Mouse (Mus musculus) spleen, adult 10 weeks (tissue): Measurements from ENCODE around the gene Olfr211. TPM values are rescaled to one million over a fixed set of nuclear protein-coding genes. Genes with fewer than 3 reads are reported as not detected.

Experiments
- polyA plus RNA-seq: library from polyadenylated mRNA; stranded (reverse); fragments of 350-450 nt; fragmentation: Illumina TruSeq; extraction: RNeasy Lipid Tissue Mini Kit (QIAGEN cat#74804); gene quantifications from one replicate; pipeline ENCODE4 v1.2.3, GENCODE M21; 2015; ENCODE audit warnings: low replicate concordance; ENCODE audit not compliant: insufficient read depth

Olfr211 gene
- polyA plus RNA-seq, result not detected

GRCm38 (mm10) chr6:116488791-116489190 lies at the start of gene Olfr211:
Olfr211 (plus strand) TSS chr6:116489091.

GRCm38 (mm10) chr6:116460544-116461283 lies 28.2 kb upstream of the Olfr211 start, which contains the start of gene Alox5:
Alox5 (minus strand) TSS chr6:116461178.

DNA sequence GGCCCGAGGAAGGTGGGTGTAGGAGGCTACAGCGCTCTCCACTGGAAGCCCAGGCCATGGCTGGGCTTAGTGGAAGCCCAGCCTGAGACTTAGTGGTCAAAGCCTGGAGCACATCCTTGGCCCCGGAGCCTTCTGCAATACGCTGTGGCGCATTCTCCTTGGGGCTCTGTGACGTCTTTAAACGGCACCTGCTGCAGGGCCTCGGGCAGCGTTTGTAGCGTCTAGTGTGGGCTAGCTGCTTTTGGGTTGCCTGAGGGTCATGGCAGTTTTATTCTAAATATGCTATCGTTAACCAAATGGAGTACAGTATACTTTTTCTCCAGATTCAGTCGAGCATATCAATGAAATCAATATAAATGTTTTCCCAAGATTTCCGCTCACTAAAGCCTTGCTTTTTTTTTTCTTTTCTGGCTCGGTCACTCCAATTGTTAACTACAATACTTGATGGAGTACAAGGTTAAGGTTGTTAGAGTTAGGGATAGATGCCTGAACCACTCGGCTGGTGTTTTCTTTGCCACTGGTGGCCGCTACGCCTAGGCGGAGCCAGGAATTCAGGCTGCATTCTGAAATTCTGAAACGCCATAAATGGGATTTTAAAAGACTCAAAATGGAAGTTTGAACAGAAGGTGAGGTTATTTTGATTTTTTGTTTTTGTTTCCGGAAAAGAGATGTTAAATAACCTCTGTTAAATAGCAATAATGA lies 17.6 kb downstream of the Olfr211 start, which contains the start of gene Olfr212:
TSS of gene Olfr212 (plus strand) at position 215 of the 702 bp plus-strand sequence.

GRCm38 (mm10) chr6:116538156-116538555 lies 49.3 kb downstream of the Olfr211 start, which contains the start of gene Olfr213:
Olfr213 (plus strand) TSS chr6:116538456.

Other genes starting within 250 kb of the Olfr211 start
- gene Zfand4, start 224.9 kb upstream of the Olfr211 start, polyA plus RNA-seq, result 3.5 TPM
- 33.9 TPM for gene March8, start 151.1 kb upstream of the Olfr211 start, polyA plus RNA-seq
- 2.6 TPM for gene Alox5, start 27.9 kb upstream of the Olfr211 start, polyA plus RNA-seq
- not detected for gene Olfr212, start 17.4 kb downstream of the Olfr211 start, polyA plus RNA-seq
- not detected for gene Olfr213, start 49.4 kb downstream of the Olfr211 start, polyA plus RNA-seq
- gene Gm5580, start 62.0 kb downstream of the Olfr211 start, polyA plus RNA-seq, result not detected
- not detected for gene Olfr214, start 65.1 kb downstream of the Olfr211 start, polyA plus RNA-seq
- not detected for gene Olfr215, start 95.1 kb downstream of the Olfr211 start, polyA plus RNA-seq
- 43.1 TPM for gene Zfp422, start 139.9 kb downstream of the Olfr211 start, polyA plus RNA-seq
- 2.1 TPM for gene Depp1, start 161.5 kb downstream of the Olfr211 start, polyA plus RNA-seq
- gene Rassf4, start 184.9 kb downstream of the Olfr211 start, polyA plus RNA-seq, result 55.4 TPM
- 0.06 TPM for gene Tmem72, start 227.8 kb downstream of the Olfr211 start, polyA plus RNA-seq